Mouse (Mus musculus) lung, adult 18-20 months (tissue): ENCODE measurements around the gene Cd209e.
"Not testable (repeated sequence)": the region's sequence is repeated elsewhere in the genome, so short reads cannot be mapped to it uniquely, and the experiment has no call there.

Experiments used
- DNase-seq, 2 experiments: peaks; one replicate each; pipeline ENCODE4 v3.0.0; 2022; ENCODE audit warnings: mixed read lengths in 2 of 2

Gene Cd209e

GRCm38 (mm10) chr8:3854209-3854608, at the start of gene Cd209e:
TSS of gene Cd209e (minus strand) at chr8:3854309.
- no peak for DNase-seq

GRCm38 (mm10) chr8:3878455-3878854, 24.3 kb upstream of the Cd209e start, which contains the start of gene Cd209d:
TSS of gene Cd209d (minus strand) at chr8:3878555.
- DNase-seq, result no peak

GRCm38 (mm10) chr8:3876121-3876520, 22.0 kb upstream of the Cd209e start:
- DNase-seq, result no peak

- DNase-seq, result not testable (repeated sequence)
Observed at GRCm38 (mm10) chr8:3862736-3863135, 8.6 kb upstream of the Cd209e start.

- DNase-seq, result peak; percentile 58 to 62
Observed at GRCm38 (mm10) chr8:3803091-3803490, 51.0 kb downstream of the Cd209e start.
